Mouse (Mus musculus) layer of hippocampus, adult 9-10 months (tissue): ENCODE measurements around the gene Ell.
A peak's percentile ranks its signal among the peaks of the same experiment; 100 is the strongest.
"Not testable (repeated sequence)": the region's sequence is repeated elsewhere in the genome, so short reads cannot be mapped to it uniquely, and the experiment has no call there.

Source experiments
- DNase-seq: peaks from one replicate; pipeline ENCODE4 v3.0.0; 2022; ENCODE audit warnings: low spot score

Gene Ell

DNA sequence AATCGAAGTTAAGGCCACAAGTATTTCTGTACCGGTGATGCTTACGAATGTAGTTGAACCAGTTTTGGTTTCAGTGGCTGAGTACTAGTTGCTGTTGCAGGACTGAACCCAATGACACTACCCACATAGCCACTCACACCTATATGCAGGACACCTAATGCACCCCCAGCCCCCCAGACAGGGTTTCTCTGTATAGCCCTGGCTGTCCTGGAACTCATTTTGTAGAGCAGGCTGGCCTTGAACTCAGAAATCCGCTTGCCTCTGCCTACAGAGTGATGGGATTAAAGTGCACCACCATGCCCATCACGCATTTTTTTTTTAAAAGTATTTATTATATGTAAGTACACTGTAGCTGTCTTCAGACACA, 32.2 kb upstream of the Ell start:
- no peak for DNase-seq

DNA sequence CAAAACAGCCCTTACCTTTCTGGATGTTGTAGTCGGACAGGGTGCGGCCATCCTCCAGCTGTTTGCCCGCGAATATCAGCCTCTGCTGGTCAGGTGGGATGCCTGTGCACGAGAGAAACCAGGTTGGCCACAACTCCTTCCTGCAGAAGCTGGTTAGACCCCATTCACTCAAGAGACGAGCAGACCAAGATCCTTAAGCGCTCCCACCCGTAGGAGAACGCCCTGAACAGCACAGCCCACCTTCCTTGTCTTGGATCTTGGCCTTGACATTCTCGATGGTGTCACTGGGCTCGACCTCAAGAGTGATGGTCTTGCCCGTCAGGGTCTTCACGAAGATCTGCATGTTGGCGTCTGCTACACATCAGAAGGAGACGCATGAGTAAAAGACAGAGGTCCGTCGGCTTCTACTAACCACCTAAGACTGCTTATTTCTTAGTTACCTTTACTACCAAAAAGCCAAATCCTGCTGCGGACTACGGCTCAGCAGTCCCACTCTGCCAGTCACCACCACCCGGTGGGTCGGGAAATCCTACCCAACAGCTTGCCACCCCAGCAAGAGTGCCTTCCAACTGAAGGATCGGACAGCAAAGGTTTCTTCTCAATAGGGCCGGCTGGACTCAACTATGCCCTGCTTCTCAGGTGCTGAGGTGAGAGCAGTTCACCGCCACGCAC, 29.8 kb upstream of the Ell start:
- DNase-seq: no peak

DNA sequence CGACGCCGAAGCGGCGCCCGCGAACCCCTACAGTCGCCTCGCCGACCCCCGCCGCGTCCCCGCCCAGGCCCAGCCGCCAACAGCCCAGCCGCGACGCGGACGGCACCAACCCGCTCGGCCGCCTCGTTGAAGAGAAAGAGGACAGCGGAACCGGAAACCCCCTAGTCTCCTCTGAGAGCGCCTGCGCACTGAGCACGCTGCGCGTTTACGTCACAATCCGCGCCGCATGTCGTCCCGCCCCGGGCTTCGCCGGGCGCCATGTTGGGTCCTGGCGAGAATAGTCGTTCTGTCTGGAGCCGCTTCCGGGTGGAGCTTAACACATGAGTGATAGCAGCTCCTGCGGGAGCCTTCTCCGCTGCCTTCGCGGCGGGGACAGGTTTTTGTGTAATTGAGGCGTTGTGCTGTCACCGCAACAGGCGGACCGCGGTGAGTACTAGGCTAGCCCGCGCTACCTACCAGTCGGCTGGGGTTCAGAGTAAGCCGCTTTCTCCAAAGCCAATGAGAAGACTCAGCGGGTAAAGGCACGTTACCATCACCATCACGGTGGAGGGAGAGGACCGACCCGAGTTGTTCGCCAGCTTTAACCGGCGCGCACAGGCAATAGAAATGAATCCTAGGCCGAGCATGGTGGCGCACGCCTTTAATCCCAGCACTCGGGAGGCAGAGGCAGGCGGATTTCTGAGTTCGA, 28.9 kb upstream of the Ell start, which contains the start of gene Uba52:
Gene Uba52, minus strand, starts transcription at position 574 of the 688 bp plus-strand sequence.
- peak; percentile 93 for DNase-seq

DNA sequence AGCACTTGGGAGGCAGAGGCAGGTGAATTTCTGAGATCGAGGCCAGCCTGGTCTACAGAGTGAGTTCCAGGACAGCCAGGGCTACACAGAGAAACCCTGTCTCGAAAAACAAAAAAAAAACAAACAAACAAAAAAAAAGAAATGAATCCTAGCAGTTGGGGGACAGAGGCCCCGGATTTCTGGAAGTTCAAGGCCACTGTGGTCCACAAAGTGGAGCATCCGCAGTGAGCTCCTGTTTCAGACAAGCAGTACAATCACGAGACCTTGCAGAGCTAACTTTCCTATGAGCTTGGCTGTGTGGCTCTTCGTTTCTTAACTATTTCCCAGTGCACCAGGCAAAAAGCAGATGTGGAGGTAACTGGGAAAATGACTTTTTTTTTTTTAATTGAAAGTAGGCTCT, 28.1 kb upstream of the Ell start:
- not testable (repeated sequence) for DNase-seq

DNA sequence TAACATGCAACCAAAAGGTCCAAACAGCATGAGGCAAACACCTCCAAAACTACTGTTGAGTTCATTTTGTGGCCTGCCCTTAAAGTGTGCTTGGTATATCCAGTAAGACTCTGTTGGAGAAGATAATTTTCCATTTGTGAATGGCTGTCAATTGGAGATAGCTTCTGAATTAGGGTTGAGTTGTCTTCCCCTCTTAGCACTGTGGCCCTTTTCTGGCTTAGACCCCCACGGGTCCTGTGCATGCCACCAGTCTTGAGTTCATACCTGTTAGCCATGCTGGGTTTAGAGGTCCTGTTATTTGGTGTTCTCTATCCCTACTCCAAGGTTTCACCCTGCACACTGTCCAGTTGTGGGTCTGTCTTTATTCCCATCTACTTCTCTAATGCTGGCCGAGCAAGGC, 27.5 kb upstream of the Ell start:
- DNase-seq: no peak

DNA sequence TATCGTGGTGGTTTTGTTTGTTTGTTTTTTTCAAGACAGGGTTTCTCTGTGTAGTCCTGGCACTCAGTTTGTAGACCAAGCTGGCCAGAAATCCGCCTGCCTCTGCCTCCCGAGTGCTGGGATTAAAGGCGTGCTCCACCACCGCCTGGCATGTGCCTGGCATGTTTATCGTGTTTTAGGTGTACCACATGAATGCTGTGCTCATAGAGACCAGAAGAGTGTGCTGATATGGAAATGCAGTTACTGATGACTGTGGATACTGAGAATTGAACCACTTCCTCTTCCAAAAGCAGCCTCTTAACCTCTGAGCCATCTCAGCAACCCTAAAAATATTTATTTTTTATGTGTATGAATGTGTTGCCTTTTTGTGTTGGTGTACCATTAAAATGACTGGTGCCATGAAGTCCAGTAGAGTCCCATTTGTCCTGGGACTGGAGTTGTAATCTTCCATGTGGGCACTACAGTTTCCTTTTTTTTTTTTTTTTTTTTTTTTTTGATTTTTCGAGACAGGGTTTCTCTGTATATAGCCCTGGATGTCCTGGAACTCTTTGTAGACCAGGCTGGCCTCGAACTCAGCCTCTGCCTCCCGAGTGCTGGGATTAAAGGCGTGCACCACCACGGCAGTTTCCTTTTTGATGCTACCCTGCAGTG, 26.9 kb upstream of the Ell start:
- no peak for DNase-seq

DNA sequence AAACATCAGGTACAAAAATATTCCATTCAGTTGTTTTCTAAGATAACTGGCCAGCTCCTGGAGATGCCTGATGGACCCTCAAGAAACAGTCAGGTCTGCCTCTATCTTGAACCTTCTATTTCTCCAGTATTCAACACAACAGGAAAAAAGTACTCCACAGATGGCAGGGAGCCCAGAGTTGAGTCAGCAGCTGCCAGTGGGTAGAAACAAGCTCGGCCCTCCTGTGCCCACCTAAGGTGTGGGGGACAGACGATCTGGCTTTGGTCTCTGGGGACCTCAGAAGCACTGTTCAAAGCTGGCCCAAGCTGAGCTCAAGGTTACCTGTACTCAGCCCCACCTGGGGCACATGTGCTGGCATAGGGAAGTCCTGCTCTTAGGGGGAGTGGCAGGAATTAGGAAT, 25.8 kb upstream of the Ell start:
- no peak for DNase-seq

DNA sequence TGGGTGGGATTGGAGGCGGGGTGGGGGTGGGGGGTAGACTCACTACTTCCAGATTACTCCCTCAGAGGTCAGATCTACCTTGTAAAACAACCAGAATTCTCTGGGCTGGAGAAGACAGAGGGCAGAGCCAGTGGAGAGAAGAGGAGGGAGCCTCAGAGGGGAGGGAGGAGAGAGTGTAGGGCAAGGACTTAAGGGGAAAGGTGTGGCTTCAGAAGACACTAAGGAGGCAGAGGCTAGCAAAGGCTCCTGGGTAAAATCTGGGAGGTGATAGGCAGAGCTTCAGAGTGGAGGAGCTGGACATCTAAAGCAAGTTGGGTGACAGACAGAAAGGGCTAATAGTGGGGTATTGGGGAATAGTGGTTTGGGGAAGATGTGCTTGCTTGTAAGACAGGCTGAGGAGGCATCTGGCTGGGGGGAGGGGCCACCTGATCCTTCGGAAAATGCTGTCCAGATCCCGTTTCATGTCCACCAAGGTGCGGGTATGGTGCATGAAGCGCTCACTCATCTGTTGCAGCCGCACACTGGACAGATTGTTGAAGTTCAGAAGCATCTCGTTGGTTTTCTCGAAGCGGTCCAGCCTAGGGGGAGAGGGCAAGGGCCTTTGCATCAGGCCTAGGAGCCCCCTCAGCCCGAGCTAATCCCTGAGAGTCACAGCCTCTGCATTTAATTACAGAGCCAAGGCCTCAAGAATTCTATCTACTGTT, 21.2 kb upstream of the Ell start:
- no peak for DNase-seq

DNA sequence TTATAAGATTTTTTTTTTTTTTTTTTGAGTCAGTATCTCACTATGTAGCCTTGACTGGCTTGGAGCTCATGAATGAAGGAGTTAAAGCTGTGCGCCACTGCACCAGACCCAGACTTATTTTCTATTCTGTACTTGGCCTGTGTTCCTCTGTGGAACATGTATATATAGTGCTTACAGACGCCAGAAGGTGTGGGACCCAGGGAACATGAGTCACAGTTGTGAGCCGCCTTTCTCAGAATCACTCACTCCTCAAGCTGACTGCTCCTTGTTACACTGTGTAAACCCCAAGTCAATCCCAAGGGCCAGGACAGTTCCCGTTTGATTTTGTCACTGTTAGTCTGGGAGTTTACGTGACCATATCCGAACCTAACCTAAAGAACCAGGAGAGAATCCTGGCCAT, 20.2 kb upstream of the Ell start:
- no peak for DNase-seq

DNA sequence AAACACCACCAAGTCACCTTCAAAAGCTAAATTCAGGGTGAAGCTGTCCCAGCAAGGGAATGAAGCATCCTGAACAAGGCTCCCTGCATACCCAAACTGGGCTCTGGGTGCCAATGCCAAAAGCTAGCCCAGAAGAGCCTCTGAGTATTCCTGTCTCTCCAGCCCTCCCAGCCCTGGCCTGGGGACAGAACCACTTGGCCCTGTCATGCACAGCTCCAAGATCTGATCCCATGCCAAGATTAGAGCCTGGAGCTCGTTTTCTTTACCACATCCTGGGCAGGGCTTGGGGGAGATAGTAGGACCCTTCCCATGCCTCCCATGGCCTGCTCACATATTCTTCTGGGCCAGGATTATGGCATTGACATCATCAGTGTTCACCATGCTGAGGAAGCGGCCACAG, 19.7 kb upstream of the Ell start:
- DNase-seq: no peak

DNA sequence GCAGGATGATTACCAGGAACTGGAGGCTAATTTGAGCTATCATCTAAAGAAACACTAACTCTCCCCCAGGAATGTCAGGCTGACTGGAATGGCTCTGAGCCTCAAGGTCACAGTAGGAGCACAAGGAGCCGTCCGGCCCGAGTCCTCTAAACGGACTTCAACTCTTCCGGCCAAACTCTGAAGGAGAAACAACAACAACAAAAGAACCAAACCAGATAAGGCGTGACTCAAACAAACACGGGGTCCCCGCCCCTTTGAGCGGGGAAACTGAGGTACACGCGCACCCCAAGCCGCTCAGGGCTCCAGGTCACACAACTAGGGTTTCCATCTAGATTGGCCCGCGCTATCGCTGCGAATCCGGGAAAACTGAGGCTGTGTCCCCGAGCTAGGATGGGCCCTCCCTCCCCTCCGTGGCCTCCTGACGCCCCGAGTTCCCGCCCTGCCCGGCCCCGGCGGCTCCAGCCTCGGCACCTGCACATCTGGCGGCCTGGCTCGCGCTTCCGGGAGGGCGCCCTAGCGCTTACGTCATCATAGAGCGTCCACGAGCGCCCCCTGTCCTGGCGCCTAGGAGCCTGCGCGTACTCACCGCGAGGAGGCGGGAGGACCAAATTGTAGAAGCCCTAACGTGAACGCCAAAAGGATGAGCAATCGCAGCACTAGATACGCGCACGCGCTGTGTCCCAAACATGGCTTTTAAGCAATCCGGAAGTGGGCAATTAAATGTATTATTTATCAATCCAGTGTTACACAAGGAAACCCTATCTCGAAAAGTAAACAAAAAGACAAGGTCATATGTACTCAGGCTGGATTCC, 16.5 kb upstream of the Ell start:
- peak; percentile 89 for DNase-seq

DNA sequence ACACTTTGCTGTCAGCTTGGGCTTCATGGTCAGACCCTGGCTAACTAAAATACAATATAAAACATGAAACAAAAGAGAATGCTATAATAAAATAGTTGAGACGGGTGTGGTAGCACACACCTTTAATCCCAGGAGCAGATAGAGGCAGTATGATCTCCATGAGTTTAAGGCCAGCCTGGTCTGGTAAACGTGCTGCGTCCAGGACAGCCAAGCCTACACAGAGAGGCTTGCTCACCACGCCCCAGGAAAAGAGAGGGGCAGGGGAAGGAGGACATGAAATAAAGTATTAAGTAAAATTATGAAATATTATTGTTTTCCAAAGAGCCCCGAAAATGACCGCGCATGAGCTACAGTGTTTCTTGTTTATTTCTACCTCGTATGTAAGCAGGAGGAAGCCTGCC, 12.1 kb upstream of the Ell start:
- DNase-seq: no peak

DNA sequence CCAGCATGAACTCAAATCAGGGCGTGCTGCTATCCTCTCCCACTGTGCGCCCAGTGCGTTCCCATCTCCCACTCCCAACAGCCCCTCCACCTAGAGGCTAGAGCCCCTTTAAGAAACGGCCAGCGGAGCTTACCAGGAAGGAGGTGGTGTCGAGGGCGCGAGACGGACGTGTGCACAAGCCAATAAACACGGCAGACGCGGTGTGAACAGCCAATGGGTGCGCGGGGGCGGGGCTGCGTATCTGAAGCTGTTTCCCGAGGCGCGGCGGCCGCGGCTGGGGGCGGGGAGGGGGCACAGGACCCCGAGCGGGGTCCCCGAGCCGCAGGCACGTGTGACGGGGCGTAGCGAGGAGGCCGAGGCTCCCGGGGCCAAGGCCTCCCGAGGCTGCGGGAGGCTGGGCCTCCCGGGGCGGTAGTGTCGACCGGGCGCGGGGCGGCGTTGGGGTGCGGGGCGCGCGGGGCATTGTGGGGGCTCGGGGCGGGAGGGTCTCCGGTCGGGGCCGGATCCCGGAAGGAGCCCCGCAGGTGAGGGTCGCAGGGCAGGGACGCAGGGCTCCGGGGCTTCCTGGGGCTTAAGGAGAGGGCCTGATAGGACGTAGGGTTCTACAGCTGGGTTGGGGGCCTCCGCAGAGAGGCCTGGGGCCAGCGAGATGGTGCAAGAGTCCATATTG, 11.6 kb upstream of the Ell start, which contains the start of the genes Fkbp8 and Kxd1:
Gene Fkbp8, plus strand, starts transcription at position 213 of the 670 bp plus-strand sequence.
Gene Kxd1, minus strand, starts transcription at position 445 of the 670 bp plus-strand sequence.
- peak; percentile 100 for DNase-seq

DNA sequence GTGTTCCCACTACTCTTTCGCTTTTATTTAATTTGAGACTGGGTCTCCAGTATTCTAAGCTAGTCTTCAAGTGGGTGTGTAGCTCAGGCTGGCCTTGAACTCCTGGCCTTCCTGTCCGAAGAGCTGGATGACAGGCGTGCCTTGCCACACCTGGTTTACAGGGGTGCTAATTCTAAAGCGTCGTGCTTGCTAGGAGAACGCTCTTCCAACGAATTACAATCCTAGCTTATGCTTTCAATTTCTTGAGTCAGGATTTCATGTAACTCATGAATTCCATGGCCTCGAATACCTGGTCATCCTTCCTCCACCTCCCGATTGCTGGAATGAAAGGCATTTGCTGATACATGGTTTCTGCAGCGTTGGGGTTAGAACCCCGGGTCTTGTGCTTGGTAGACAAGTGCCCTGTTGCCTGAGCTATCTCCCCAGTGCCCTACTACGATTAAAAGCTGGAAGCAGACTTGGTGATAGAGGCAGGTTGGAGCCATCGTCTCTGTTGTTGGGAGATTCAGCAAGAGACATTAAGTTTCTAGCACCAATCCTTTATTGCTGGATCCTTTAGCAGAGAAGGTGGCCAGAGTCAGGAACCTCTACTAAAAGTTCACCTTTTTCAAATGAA, 11.0 kb upstream of the Ell start:
- DNase-seq: no peak

DNA sequence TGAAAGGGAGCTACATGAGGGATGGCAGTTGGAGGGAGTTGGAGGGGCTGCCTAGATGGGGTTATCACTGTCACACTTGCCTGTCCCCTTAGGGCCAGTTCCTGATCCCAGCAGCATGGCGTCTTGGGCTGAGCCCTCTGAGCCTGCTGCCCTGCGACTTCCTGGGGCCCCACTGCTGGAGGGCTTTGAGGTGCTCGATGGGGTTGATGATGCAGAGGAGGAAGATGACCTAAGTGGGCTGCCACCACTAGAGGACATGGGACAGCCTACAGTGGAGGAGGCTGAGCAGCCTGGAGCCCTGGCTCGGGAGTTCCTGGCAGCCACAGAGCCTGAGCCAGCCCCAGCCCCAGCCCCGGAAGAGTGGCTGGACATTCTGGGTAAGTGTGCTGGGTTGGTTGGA, 10.0 kb upstream of the Ell start:
- DNase-seq: no peak

DNA sequence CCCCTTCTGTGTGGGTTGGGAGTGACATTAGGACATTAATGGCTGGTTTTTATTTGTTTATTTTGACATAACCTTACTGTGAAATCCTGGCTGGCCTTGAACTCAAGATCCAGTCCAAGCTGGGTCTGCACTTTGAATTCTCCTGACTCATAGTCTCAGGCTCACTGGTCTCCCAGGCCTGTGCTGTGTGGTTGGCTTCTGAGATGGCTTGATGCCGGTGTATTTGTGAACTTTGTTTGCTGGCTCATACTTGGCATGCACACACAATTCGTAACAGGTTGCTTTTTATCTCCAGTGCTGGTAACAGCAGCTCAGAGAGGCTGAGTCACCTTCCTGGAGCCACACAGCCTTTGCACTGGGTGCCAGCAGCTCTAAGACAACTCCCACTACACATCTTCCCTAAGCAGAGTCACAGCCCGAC, 9.5 kb upstream of the Ell start:
- no peak for DNase-seq

DNA sequence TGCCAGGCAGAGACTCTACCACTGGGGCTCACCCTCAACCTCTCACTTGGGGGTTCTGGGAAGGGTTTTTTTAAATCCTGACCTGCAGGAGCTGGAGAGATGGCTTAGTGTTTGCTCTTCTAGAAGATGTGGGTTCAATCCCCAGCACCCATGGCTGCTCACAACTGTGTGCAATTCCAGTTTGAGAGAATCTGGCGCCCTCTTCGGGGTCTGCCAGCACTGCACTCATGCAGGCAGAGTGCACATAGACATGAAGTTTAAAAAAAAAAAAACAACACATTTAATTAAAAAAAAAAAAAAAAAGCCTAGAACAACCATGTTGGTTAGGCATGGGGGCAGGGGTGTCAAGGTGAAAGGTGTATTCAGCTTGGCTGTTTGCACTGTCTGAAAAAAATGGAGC, 8.9 kb upstream of the Ell start:
- no peak for DNase-seq

DNA sequence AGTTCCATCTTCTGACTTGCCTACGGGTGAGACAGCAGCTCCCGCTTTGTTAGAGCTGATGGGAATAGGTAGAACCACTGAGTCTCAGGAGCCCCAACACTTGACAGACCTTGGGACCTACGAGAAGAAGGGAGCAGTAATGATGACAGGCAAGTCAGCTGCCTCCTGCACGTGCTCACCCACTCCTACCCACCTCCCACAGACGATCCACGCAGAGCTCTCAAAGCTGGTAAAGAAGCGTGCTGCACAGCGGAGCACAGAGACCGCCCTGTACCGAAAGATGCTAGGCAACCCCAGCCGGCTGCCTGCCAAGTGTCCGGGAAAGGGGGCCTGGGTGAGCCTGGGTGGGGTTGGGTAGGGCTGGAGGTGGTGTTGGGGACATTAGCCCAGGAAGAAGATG, 5.0 kb upstream of the Ell start:
- DNase-seq: no peak

DNA sequence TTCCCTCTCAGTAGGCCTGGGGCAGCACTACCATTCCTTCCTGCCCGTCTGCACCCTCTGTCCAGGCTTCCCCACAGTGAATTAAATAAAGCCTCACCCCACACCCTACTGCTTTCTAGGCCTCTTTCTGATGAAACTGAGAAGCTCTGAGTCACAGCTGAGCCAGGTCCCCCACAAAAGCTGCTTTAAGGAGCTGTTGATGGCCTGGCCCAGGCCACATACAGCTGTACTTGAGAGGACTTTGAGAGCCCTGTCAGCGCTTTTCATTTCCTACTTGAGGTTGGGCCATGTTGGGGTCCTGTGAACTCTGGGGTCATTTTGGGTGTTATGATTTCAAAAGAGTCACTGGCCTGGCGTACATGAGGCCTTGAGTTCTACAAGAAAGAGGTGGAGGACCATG, 4.0 kb upstream of the Ell start:
- no peak for DNase-seq

DNA sequence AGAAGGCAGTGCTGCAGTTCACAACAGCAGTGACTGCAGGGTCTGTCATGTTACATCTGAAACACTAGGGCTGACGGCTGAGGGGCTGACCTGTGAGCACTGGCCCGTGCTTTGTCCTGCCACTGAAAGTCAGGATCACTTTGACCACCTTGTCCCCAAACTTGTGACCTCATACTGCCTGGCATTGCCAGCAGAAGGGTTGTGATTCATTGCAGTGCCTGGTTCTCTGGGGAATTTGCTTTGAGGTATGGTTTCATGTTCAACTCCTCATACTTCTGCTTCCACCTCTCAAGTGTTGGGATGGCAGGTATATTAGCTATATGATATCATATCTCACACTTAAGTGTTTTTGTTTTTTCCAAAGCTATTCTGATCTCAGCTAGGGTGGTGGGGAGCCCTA, 3.6 kb upstream of the Ell start:
- no peak for DNase-seq

DNA sequence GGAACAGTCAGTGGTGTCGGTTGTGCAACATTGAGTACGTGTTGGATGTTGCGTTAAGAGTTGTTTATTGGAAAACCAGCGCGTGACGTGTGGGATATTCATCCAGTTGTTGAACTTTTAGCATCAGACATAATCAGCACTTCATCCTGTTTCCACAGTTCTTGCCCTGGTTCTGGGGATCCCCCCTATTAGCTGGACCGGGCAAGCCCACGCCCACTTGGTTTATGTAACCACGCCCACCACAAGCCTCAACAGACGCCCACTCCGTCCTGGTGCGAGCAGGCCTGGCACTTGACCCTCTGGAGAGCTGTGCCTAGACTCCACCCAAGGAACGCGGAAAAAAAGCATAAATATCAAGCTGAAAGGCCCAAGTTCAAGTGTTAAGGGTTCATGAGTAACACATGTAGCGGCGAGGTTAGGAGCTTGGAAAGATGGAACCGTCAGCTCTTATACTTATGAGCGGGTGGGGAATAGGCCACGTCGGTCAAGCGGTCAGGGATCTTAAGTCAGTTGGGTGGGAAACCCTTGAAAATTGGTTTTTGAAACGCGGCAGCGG, 1.2 kb upstream of the Ell start:
- no peak for DNase-seq
